Mouse (Mus musculus) stomach, embryonic 14.5 days (tissue): Measurements from ENCODE around the gene Hbb-bt. TPM values are rescaled to one million over a fixed set of nuclear protein-coding genes. Genes with fewer than 3 reads are reported as not detected.
"Not testable (repeated sequence)": the region's sequence is repeated elsewhere in the genome, so short reads cannot be mapped to it uniquely, and the experiment has no call there.

Experiments
- ATAC-seq: fragments of 200-750 bp; cut with Nextera tagmentation; 2 replicates; pipeline ENCODE4 v1.8.0; 2017; ENCODE audit warnings: low read depth, moderate TSS enrichment; ENCODE audit not compliant: insufficient number of reproducible peaks, insufficient read depth, low FRiP score
- H3K27ac ChIP-seq: fragments of 300-500 bp; sonication (generic); 2 replicates; pipeline ENCODE4 v1.5.1; 2014; ENCODE audit warnings: mild to moderate bottlenecking, low read length, moderate library complexity, mixed read lengths
- H3K27me3 ChIP-seq: fragments of 300-500 bp; sonication (generic); 2 replicates; pipeline ENCODE4 v1.6.1; 2014; ENCODE audit warnings: low read length, control low read depth, mixed read lengths; ENCODE audit not compliant: control insufficient read depth, insufficient read depth
- H3K36me3 ChIP-seq: fragments of 300-500 bp; sonication (generic); 2 replicates; pipeline ENCODE4 v1.6.1; 2014; ENCODE audit warnings: mild to moderate bottlenecking, control low read depth, low read length, moderate library complexity, mixed read lengths; ENCODE audit not compliant: control insufficient read depth, insufficient read depth
- H3K4me1 ChIP-seq: fragments of 300-500 bp; sonication (generic); 2 replicates; pipeline ENCODE4 v1.6.1; 2014; ENCODE audit warnings: low read length, control low read depth, mixed read lengths; ENCODE audit not compliant: control insufficient read depth, insufficient read depth
- H3K4me2 ChIP-seq: fragments of 300-500 bp; sonication (generic); replicated peaks from 2 replicates; pipeline ENCODE4 v1.6.1; 2014; ENCODE audit warnings: low read depth, low read length, control low read depth
- H3K4me3 ChIP-seq: fragments of 300-500 bp; sonication (generic); 2 replicates; pipeline ENCODE4 v1.5.1; 2014; ENCODE audit warnings: low read depth, low read length, control low read depth
- H3K9ac ChIP-seq: fragments of 300-500 bp; sonication (generic); replicated peaks from 2 replicates; pipeline ENCODE4 v1.6.1; 2014; ENCODE audit warnings: low read depth, mild to moderate bottlenecking, control low read depth, low read length, moderate library complexity, mixed read lengths
- H3K9me3 ChIP-seq: fragments of 300-500 bp; sonication (generic); 2 replicates; pipeline ENCODE4 v1.6.1; 2016; ENCODE audit warnings: low read depth, low read length, control low read depth; ENCODE audit not compliant: control insufficient read depth
- WGBS: fragments of 180-500 bp; shearing (Covaris S2); extraction: QIAGEN DNeasy Blood & Tissue Kit; methylation state at CpG from one replicate; pipeline ENCODE4 v1.1.7; 2014; 5-methylcytosine and 5-hydroxymethylcytosine counted together
- polyA plus RNA-seq: library from polyadenylated mRNA; unstranded; fragments of >200 nt; fragmentation: Nextera tagmentation; extraction: Ambion mirVana; gene quantifications from 2 replicates; pipeline ENCODE4 v1.2.1, GENCODE M21; 2014

Hbb-bt gene
- polyA plus RNA-seq, 1 experiment from 2014 or later: 1,619 TPM

- Histone ChIP-seq H3K9me3 (no peaks in the 10 kb centered on the region), H3K4me2 (no peak overlapping the region), H3K36me3 (no peaks in the 10 kb centered on the region), H3K4me3 (no peak overlapping the region), H3K4me1 (no peaks in the 10 kb centered on the region), H3K27me3 (no peaks in the 10 kb centered on the region), H3K9ac (no peak overlapping the region), H3K27ac (no peak overlapping the region)
- WGBS: 28% methylated on average over 4 of the region's 4 CpGs
- ATAC-seq: no peak
Measured at GRCm38 (mm10) chr7:103792669-103793388, 21.0 kb downstream of the Hbb-bt start.

DNA sequence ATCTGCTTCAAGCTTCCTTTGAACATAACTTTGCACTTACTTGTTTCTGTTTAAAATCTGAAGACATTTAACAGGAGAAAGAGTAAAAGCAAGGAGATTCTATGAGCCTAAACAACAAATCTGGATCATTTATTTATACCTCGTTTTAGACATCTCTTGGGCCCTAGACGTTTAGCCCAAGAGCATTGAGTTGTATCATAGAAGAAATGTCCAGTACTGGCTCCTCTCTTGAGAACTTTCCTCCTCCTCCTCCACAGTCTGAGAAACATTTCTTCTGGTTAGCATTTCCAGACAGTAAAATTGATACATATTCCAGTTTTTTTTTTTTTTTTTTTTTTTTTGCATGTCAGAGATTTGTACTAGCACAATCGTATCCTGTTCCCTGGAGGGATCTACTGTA lies 22.1 kb downstream of the Hbb-bt start, which contains the start of gene Olfr67:
Gene Olfr67, minus strand, starts transcription at position 101 of the 400 bp plus-strand sequence.
- no peaks in the 10 kb centered on the region for H3K4me1 ChIP-seq
- H3K27me3 ChIP-seq: no peaks in the 10 kb centered on the region
- H3K4me3 ChIP-seq: no peak within 1 kb of the TSS
- H3K9me3 ChIP-seq: no peaks in the 10 kb centered on the region
- H3K36me3 ChIP-seq: no peaks in the 10 kb centered on the region
- H3K9ac ChIP-seq: no peak within 1 kb of the TSS
- no peak within 1 kb of the TSS for H3K4me2 ChIP-seq
- WGBS: 67% methylated on average over 3 of the region's 3 CpGs
- H3K27ac ChIP-seq: no peak within 1 kb of the TSS
- no peak for ATAC-seq

DNA sequence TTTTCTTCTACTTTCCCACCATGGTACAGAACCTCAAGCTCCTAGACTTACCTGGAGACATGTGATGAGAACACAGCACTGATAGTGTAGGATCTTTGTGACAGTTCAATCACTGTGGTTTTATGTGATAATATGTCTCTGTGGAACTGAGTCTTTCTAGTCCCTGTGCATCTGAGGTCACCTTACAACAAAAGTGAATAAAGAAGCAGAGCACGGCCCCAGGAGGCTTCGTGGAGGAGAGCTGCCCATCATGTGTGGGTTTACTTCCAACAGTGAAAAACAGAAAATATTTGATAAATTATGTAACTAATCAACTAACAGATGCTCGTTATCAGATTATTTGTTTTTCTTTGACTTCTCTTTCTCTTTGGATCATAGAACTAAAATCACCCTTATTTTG lies 34.2 kb downstream of the Hbb-bt start, which contains the start of gene Olfr68:
Gene Olfr68, minus strand, starts transcription at position 101 of the 400 bp plus-strand sequence.
- no peak within 1 kb of the TSS for H3K4me2 ChIP-seq
- no peaks in the 10 kb centered on the region for H3K36me3 ChIP-seq
- no peak within 1 kb of the TSS for H3K9ac ChIP-seq
- no peaks in the 10 kb centered on the region for H3K4me1 ChIP-seq
- no peak within 1 kb of the TSS for H3K4me3 ChIP-seq
- no peaks in the 10 kb centered on the region for H3K27me3 ChIP-seq
- no peak for ATAC-seq
- WGBS: 83% methylated on average over 3 of the region's 3 CpGs
- no peaks in the 10 kb centered on the region for H3K9me3 ChIP-seq
- H3K27ac ChIP-seq: no peak within 1 kb of the TSS

DNA sequence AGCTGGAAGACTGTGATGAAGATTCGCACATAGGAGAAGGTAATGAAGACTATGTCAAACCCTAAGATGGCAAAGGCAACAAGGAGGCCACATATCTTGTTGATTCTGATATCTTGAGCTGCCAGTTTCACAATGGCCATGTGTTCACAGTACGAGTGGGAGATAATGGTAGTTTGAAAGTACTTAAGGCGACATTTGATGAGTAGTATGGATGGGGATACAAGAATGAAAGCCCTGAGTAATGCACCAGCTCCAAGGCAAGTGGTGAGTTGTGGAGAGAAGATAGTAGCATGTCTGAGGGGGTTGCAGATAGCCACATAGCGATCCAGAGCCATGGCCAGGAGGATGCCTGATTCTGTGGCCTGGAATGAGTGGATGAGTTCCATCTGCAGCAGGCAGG lies 36.1 kb downstream of the Hbb-bt start:
- not testable (repeated sequence) for H3K36me3 ChIP-seq, H3K27me3 ChIP-seq, H3K4me1 ChIP-seq, H3K9ac ChIP-seq, H3K27ac ChIP-seq, ATAC-seq, H3K4me2 ChIP-seq, H3K4me3 ChIP-seq, H3K9me3 ChIP-seq
- 83% methylated on average over 3 of the region's 4 CpGs for WGBS

GRCm38 (mm10) chr7:103771494-103771893 lies 42.3 kb downstream of the Hbb-bt start, which contains the start of gene Olfr69:
TSS of gene Olfr69 (minus strand) at chr7:103771594.
- 72% methylated on average over 2 of the region's 2 CpGs for WGBS
- no peak within 1 kb of the TSS for H3K27ac ChIP-seq

DNA sequence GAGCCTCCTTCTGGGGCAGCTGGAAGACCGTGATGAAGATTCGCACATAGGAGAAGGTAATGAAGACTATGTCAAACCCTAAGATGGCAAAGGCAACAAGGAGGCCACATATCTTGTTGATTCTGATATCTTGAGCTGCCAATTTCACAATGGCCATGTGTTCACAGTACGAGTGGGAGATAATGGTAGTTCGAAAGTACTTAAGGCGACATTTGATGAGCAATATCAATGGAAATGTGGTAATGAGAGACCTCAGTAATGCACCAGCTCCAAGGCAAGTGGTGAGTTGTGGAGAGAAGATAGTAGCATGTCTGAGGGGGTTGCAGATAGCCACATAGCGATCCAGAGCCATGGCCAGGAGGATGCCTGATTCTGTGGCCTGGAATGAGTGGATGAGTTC lies 46.1 kb downstream of the Hbb-bt start:
- not testable (repeated sequence) for H3K4me2 ChIP-seq, H3K4me3 ChIP-seq, H3K27me3 ChIP-seq, H3K9ac ChIP-seq, H3K27ac ChIP-seq, H3K9me3 ChIP-seq, H3K36me3 ChIP-seq, ATAC-seq, H3K4me1 ChIP-seq
- WGBS: 91% methylated on average over 5 of the region's 6 CpGs

More at GRCm38 (mm10) chr7:103771494-103771893, 42.3 kb downstream of the Hbb-bt start, which contains the start of gene Olfr69:
- Histone ChIP-seq H3K27me3 (no peaks in the 10 kb centered on the region), H3K9me3 (no peaks in the 10 kb centered on the region), H3K4me3 (no peak within 1 kb of the TSS), H3K9ac (no peak within 1 kb of the TSS), H3K4me2 (no peak within 1 kb of the TSS), H3K36me3 (no peaks in the 10 kb centered on the region), H3K4me1 (no peaks in the 10 kb centered on the region)
- no peak for ATAC-seq

Other genes with a start within 250 kb of the Hbb-bt start
- gene Olfr616, start 244.9 kb downstream of the Hbb-bt start, polyA plus RNA-seq: not detected in 2 replicates
- gene Olfr617, start 240.9 kb downstream of the Hbb-bt start, polyA plus RNA-seq: not detected in 2 replicates
- gene Olfr618, start 223.9 kb downstream of the Hbb-bt start, polyA plus RNA-seq: not detected in 2 replicates
- gene Olfr619, start 213.4 kb downstream of the Hbb-bt start, polyA plus RNA-seq: not detected in 2 replicates
- not detected in 2 replicates for gene Olfr620, start 201.5 kb downstream of the Hbb-bt start, polyA plus RNA-seq
- not detected in 2 replicates for gene Olfr622, start 171.3 kb downstream of the Hbb-bt start, polyA plus RNA-seq
- gene Olfr623, start 150.3 kb downstream of the Hbb-bt start, polyA plus RNA-seq: not detected in 2 replicates
- gene Olfr624, start 142.8 kb downstream of the Hbb-bt start, polyA plus RNA-seq: 0.04 TPM in 1 of 2 replicates, not detected in the other
- gene Olfr625-ps1, start 131.3 kb downstream of the Hbb-bt start, polyA plus RNA-seq: not detected in 2 replicates
- gene Olfr243, start 99.3 kb downstream of the Hbb-bt start, polyA plus RNA-seq: not detected in 2 replicates
- gene Olfr628, start 83.6 kb downstream of the Hbb-bt start, polyA plus RNA-seq: not detected in 2 replicates
- gene Olfr629, start 69.1 kb downstream of the Hbb-bt start, polyA plus RNA-seq: not detected in 2 replicates
- not detected in 2 replicates for gene Olfr630, start 56.7 kb downstream of the Hbb-bt start, polyA plus RNA-seq
- not detected in 2 replicates for gene Olfr69, start 42.4 kb downstream of the Hbb-bt start, polyA plus RNA-seq
- not detected in 2 replicates for gene Olfr68, start 34.3 kb downstream of the Hbb-bt start, polyA plus RNA-seq
- not detected in 2 replicates for gene Olfr67, start 22.2 kb downstream of the Hbb-bt start, polyA plus RNA-seq
- gene Hbb-bs, start 14.1 kb upstream of the Hbb-bt start, polyA plus RNA-seq: 3,670 and 3,888 TPM in 2 replicates
- gene Hbb-bh2, start 26.5 kb upstream of the Hbb-bt start, polyA plus RNA-seq: not detected in 2 replicates
- 2.9 and 6.2 TPM in 2 replicates for gene Hbb-bh1, start 29.2 kb upstream of the Hbb-bt start, polyA plus RNA-seq
- gene Hbb-y, start 39.2 kb upstream of the Hbb-bt start, polyA plus RNA-seq: 616 and 882 TPM in 2 replicates
- gene Olfr66, start 72.3 kb upstream of the Hbb-bt start, polyA plus RNA-seq: not detected in 2 replicates
- not detected in 2 replicates for gene Olfr64, start 80.5 kb upstream of the Hbb-bt start, polyA plus RNA-seq
- gene Olfr65, start 89.5 kb upstream of the Hbb-bt start, polyA plus RNA-seq: not detected in 2 replicates
- not detected in 2 replicates for gene Olfr631, start 114.8 kb upstream of the Hbb-bt start, polyA plus RNA-seq
- gene Olfr632, start 120.4 kb upstream of the Hbb-bt start, polyA plus RNA-seq: not detected in 2 replicates
- gene Olfr633, start 130.4 kb upstream of the Hbb-bt start, polyA plus RNA-seq: not detected in 2 replicates
- gene Olfr635, start 157.2 kb upstream of the Hbb-bt start, polyA plus RNA-seq: not detected in 2 replicates
- not detected in 2 replicates for gene Olfr638, start 184.8 kb upstream of the Hbb-bt start, polyA plus RNA-seq
- 0.03 TPM in 1 of 2 replicates, not detected in the other for gene Olfr639, start 203.3 kb upstream of the Hbb-bt start, polyA plus RNA-seq
- not detected in 2 replicates for gene Olfr640, start 211.6 kb upstream of the Hbb-bt start, polyA plus RNA-seq
- gene Olfr641, start 221.4 kb upstream of the Hbb-bt start, polyA plus RNA-seq: not detected in 2 replicates
- gene Olfr642, start 238.7 kb upstream of the Hbb-bt start, polyA plus RNA-seq: not detected in 2 replicates
- not detected in 2 replicates for gene 4930516K23Rik, start 247.4 kb upstream of the Hbb-bt start, polyA plus RNA-seq